8 mouse cellular contexts compared by ENCODE assay signal in genomic region chr4:135873526-135874202, GRCm38 (mm10). TPM values are rescaled to one million over a fixed set of nuclear protein-coding genes. Genes with fewer than 3 reads are reported as not detected.
DNase-seq lines count a peak whose midpoint lies in the region; ATAC-seq and TF ChIP-seq lines count a peak whose summit lies in the region.

Pnrc2 (minus strand) TSS chr4:135873850.

- no peaks in the 10 kb centered on the region for H3K27me3 ChIP-seq in forebrain, embryonic 14.5 days (replicated peaks; ENCODE audit: control insufficient read depth, insufficient read depth, low read length)

- H3K4me2 ChIP-seq in forebrain, embryonic 14.5 days (ENCODE audit: low read length), result peak within 1 kb of the TSS; percentile 81

- DNase-seq in ES-CJ7 (ENCODE audit: low read depth, low spot score), result peak; percentile 87
- peak; percentile 97 for DNase-seq in forebrain, embryonic 14.5 days (ENCODE audit: low spot score)
- peak; percentile 88 to 90 for DNase-seq in heart, postnatal 14 days
- DNase-seq in layer of hippocampus, adult 18-20 months (ENCODE audit: low spot score in 2 of 2), result peak; percentile 88 to 92
- DNase-seq in lung, adult 2 months, result peak; percentile 94
- peak; percentile 82 to 86 for DNase-seq in thymus, adult 18-20 months

- H3K36me3 ChIP-seq in forebrain, embryonic 14.5 days (ENCODE audit: control insufficient read depth, insufficient read depth, low read length), result peaks cover 25% of the 10 kb centered on the region

- H3K9me3 ChIP-seq in forebrain, embryonic 14.5 days (replicated peaks; ENCODE audit: control insufficient read depth, low read length), result no peaks in the 10 kb centered on the region

- peak within 1 kb of the TSS; percentile 95 for H3K9ac ChIP-seq in forebrain, embryonic 14.5 days (ENCODE audit: low read length)

- peak within 1 kb of the TSS; percentile 64 for H3K4me3 ChIP-seq in forebrain, embryonic 14.5 days (ENCODE audit: low read depth, low read length)
- H3K4me3 ChIP-seq in lung, adult 2 months (replicated peaks; ENCODE audit: extremely low read depth, low read depth, low read length), result peak within 1 kb of the TSS; percentile 84

- TF ChIP-seq CTCF in lung, adult 2 months (IDR thresholded peaks at IDR 0.05; ENCODE audit: insufficient read depth, low read length), result no peak

- H3K27ac ChIP-seq in forebrain, embryonic 14.5 days (ENCODE audit: low read depth, low read length), result peak within 1 kb of the TSS; percentile 99

- peak; percentile 93 for TF ChIP-seq POLR2A in lung, adult 2 months (IDR thresholded peaks at IDR 0.05; ENCODE audit: borderline replicate concordance, extremely low read depth, low read depth, low read length)

- intact Hi-C loops in heart, postnatal 14 days (cut with DNase I), result no loop called here

- H3K4me1 ChIP-seq in forebrain, embryonic 14.5 days (ENCODE audit: control insufficient read depth, insufficient read depth, low read length), result peaks cover 40% of the 10 kb centered on the region
- peaks cover 36% of the 10 kb centered on the region for H3K4me1 ChIP-seq in lung, adult 2 months (ENCODE audit: control insufficient read depth, insufficient read depth, low read length)

- peak; percentile 86 for ATAC-seq in cerebellum, adult (ENCODE audit: insufficient number of reproducible peaks, low FRiP score, low TSS enrichment)
- ATAC-seq in forebrain, embryonic 14.5 days, result peak; percentile 97
- peak; percentile 49 for ATAC-seq in neutrophil, adult 5-6 weeks (ENCODE audit: extremely low read depth, insufficient number of reproducible peaks, low FRiP score, poor library complexity, severe bottlenecking)

- under 1% methylated on average over 45 of the region's 60 CpGs for WGBS in forebrain, embryonic 14.5 days
- under 1% methylated on average over 60 of the region's 60 CpGs for WGBS in lung, adult 2 months

RNA-seq across cellular contexts. Expression of gene Pnrc2, which starts in this region (rescaled TPM):
- 162 and 165 TPM in 2 replicates for polyA plus RNA-seq in forebrain, embryonic 14.5 days (2014; fragmentation: Nextera tagmentation; extraction: Ambion mirVana)
- total RNA-seq in heart, postnatal 14 days (2021), result 10 to 100 TPM; 79.0 to 84.8 TPM
- 10 to 100 TPM; 50.5 to 53.0 TPM for total RNA-seq in layer of hippocampus, adult 18-20 months (2021)
- polyA plus RNA-seq in lung, adult 2 months (2012; rRNA removed), result 13.6 and 21.0 TPM in 2 replicates
- total RNA-seq in neutrophil, adult 5-6 weeks (2017), result 315 and 327 TPM in 2 replicates

Comparison
In these comparisons a context has a peak if more than half of its experiments do, and no peak if none do; other contexts are left out.
1. Peak in every context shown above with its lines: DNase-seq, ATAC-seq, H3K4me3 ChIP-seq and H3K27ac ChIP-seq.